Mouse (Mus musculus): Measurements from ENCODE around the gene Efna2.

- no peak for TF ChIP-seq EP300 (IDR thresholded peaks at IDR 0.05; ENCODE audit: low read length)
- TF ChIP-seq PAX5 (IDR thresholded peaks at IDR 0.05; ENCODE audit: low read length): no peak
- no peak for TF ChIP-seq MAFK (IDR thresholded peaks at IDR 0.05; ENCODE audit: insufficient replicate concordance, low read length)
- TF ChIP-seq CTCF (conservative IDR thresholded peaks at IDR 0.05 in 1 of 2, IDR thresholded peaks at IDR 0.05 in 1 of 2; ENCODE audit: low read depth in 2 of 2, low read length in 2 of 2): peak; percentile 95 to 100
- peak; percentile 53 for TF ChIP-seq POLR2A (IDR thresholded peaks at IDR 0.05; ENCODE audit: low read depth, low read length)
- no peak for TF ChIP-seq USF1 (IDR thresholded peaks at IDR 0.05; ENCODE audit: low read depth, low read length)
- TF ChIP-seq MXI1 (IDR thresholded peaks at IDR 0.05; ENCODE audit: low read depth, low read length): peak; percentile 84
- no peak for TF ChIP-seq CHD1 (IDR thresholded peaks at IDR 0.05; ENCODE audit: low read depth, low read length)
- TF ChIP-seq MAX (IDR thresholded peaks at IDR 0.05; ENCODE audit: low read length): no peak; the same call in 1 of the 2 replicates
Measured at GRCm38 (mm10) chr10:80164998-80165344, 14.3 kb upstream of the Efna2 start.

Measured in CH12.LX (cell line).